Mouse (Mus musculus): ENCODE results near the gene Tmem72. TPM values are rescaled to one million over a fixed set of nuclear protein-coding genes. Genes with fewer than 3 reads are reported as not detected.

The Tmem72 gene
- total RNA-seq, 2 experiments from 2014 or later = 0.09 TPM; not detected in 1

DNA sequence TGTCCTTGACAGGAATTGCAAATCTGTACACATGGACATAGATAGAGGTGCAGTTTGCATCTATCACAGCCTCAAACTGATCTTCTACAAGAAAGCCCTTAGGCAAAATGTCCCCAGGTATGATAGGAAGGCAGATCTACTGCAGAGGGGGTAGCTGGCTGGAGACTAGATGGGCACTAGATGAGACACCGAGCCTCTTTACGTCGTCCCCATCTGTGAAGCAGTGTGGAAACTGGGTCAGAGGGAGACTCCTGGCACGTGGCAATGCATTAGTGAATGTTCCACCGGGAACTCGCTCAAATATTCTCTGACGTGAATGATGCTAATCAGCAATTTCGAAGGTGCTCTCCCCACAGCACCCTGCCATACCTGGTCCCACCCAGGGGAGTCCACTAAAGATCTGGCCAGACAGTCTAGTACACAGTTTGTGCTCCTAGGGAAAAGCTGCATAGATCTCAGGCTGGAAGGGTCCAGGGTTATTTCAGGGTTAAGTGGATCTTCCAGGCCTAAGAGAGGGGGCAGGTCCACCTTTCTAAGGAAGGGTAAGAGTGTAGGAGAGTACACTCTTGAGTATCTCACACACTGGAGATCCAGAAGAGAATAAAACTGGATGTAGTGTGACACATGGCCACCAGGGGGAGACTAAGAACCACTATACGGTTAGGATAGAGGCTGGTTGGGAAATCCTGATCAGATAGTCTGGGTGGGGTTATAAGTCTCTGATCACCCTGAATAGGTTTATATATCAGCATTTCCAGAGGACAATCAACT is 62.8 kb downstream of the Tmem72 start:
- peak; percentile 71 for ATAC-seq (replicated peaks; ENCODE audit: low FRiP score, poor library complexity, severe bottlenecking)

DNA sequence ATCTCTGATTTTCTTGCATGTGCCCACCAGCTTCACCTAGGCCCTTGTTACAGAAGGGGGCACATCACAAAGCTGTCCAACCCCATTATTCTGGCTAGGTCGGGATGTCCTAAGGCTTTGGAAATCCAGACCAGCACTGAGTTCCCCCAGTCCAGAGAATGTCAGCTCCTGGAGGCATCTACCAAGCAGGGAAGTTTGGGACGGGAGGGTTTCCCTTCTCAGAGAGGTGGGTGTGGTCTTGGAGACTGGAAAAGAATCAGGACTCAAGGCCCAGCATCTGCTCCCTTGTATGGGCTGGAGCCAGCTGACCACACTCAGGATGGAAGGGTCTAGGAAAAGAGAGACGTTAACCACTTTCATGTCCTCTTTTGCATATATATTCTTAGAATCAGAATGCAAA is 63.5 kb downstream of the Tmem72 start:
- ATAC-seq (replicated peaks; ENCODE audit: low FRiP score, poor library complexity, severe bottlenecking) = no peak

DNA sequence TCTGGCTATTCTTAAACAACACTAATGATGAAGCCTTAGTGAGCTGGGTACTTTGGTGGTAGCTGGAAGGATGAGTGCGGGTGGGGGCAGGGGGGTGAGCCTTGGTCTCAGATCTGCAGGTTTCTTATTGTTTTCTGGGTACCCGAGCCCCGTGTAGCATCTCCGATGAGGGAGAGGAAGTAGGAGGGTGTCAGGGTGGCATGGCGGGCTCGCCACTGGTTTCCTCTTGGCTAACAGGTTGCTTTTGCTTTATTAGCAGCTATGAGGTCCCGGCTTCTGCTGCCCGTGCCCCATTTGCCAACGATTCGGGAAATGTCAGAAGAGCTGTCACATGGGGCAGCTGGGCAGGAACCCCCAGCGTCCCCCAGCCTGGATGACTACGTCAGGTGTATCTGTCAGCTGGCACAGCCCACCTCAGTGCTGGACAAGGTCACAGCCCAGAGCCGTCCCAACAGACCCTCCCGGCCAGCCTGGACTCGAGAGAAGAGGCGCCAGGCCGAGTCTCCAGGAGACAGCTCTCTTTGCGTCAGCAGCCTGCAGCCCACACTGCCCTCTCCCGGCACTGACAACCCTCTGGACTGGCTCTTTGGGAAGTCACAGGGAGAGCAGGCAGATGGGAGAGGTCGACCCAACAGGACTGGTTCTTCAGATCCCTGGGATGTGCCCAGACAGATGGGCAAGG is 65.1 kb downstream of the Tmem72 start:
- ATAC-seq (replicated peaks; ENCODE audit: low FRiP score, poor library complexity, severe bottlenecking) = no peak

DNA sequence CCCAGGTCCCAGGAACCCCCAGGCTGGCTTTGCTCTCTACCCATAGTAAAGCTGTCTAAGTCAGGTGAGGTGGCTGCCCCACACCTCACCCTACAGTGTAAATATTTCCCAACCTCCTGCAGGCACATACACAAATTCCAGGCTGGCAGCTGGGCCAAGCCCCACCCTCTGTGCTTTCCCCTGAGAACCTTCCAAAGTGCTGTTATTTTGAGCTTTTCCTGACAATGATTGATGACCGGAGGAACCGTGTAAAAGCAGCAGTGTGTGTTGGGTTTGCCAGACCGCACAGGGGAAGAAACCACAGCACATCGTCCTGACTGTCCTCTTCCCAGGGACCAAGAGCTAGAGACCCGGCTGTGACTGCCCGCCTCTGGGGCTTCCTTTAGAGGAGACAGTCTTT is 66.3 kb downstream of the Tmem72 start, which contains the start of gene Depp1:
Depp1 (plus strand) TSS at position 204 of the 400 bp plus-strand sequence.
- ATAC-seq (replicated peaks; ENCODE audit: low FRiP score, poor library complexity, severe bottlenecking) = no peak

DNA sequence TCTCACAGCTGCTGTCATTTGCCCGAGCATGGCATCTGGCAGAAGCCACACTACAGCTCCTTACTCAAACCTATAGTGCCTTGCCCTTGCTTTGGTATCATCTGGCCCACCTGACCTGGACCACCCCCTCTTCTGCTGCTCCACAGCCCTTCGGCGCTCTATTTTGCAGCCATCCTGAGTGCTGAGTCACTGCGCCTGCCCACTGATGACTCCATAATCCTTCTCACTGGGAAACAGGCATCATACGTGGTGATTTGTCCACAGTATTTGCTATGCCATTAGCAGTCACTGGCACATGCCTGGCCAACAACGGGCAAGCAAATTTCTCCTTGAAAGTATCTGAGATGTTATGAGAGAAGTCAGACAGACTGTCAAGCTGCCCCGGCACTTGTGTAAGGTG is 66.9 kb downstream of the Tmem72 start:
- ATAC-seq (replicated peaks; ENCODE audit: low FRiP score, poor library complexity, severe bottlenecking) = no peak

DNA sequence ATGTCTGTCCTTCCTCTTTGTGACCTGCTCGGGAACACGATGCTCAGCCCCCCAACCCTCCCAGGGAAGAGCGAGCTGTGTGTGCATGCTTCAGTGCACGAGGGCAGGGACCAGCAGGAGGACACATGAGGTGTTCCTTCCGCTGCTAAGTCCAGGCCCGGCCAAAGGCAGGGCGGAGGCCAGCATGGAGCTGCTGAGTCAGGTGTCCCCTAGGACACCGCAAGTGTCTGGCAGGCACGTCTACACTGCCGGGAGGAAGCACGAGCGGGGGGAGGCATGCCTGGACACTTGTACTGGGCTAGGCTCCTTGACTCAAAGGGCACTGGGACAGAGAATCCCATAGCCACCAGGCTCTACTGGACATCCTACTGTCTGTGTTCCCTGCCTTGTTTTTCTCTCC is 69.0 kb downstream of the Tmem72 start:
- ATAC-seq (replicated peaks; ENCODE audit: low FRiP score, poor library complexity, severe bottlenecking) = no peak

DNA sequence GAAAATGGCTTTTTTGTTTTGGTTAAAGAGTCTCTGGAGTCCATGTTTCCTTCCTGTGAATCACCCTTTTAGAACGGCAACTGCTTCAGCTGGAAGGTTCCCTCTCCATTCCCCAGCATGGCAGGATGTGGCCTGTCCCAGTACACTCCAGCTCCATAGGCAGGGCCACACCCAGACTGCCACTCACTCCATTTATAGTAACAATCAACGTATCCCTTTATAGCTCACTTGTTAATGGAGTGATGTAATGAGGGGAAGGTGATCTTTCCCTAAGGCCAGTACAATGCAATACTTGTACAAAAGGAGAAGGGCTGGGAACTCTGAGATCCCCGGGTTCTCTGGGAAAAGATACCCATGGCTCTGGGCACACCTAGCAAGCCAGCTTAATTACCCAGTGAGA is 72.4 kb downstream of the Tmem72 start:
- ATAC-seq (replicated peaks; ENCODE audit: low FRiP score, poor library complexity, severe bottlenecking) = no peak

DNA sequence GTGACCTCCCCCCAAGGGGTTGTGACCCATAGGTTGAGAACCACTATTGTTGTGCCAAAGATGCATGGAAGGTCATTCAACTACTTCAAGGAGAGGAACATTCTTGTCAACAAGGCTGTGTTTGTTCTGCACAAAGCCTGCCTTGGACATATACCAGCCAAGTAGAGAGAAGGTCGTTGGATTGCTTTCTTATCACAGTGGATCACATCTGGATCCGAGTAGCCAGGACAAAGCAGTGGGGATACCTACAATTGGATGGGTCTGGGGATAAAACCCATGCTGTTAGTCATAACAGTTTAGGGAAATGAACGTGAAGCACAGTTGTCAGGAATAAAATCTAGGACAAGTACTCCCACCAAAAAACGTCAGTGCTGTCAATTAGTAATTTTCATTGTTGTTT is 72.8 kb downstream of the Tmem72 start:
- no peak for ATAC-seq (replicated peaks; ENCODE audit: low FRiP score, poor library complexity, severe bottlenecking)

DNA sequence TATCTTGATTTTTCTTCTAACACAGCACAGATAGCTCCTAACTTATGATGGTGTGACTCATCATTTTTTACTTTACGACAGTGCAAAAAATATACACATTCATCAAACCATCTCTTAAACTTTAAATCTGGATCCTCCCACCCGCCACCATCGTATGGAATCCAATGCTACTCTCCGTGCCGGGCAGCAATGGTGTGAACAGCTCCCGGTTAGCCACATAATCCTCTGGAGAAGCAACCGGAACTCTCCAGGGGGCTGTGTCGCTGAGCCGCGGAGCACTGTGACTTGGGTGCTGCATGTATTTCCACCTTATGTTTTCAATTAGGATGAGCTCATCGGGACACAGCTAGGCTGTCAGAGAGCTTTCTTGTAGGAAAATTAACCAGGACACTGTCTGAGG is 73.8 kb downstream of the Tmem72 start:
- no peak for ATAC-seq (replicated peaks; ENCODE audit: low FRiP score, poor library complexity, severe bottlenecking)

DNA sequence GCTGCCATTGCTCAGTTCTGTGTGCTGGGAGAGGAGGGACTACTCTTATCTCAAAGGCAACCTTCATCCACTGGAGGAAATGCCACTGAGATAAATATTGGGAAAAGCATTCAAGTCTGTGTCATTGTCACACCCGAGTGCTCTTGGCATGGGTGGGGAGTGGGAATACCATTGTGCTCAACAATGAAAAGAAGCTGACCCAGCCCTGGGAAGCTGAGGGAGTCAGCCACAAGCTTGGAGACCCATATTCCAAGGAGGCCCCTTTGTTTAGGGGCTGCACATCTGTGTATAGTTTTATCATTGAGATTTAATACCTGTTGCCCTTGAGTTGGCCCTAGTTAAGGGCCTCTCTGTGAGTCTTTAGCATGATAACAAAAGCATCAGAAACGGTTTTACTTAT is 77.0 kb downstream of the Tmem72 start:
- no peak for ATAC-seq (replicated peaks; ENCODE audit: low FRiP score, poor library complexity, severe bottlenecking)

DNA sequence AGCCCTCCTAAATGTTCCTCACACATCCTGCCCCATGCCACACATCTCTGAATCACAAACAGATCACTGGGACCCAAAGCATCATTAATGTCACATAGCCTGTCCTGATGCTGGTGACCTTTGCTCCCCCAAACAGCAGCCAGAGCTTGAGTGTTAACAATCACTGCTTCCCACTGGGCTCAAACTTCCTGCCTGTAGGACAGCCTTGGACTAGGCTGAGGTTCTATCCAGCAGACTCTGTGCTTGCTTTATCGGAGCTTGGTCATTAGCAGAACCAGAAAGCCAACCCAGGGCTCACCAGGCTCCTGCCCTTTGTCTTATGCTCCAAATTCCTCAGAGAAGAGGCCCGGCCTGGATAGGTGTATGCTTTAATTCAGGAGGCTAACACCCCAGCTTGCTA is 77.8 kb downstream of the Tmem72 start:
- no peak for ATAC-seq (replicated peaks; ENCODE audit: low FRiP score, poor library complexity, severe bottlenecking)

DNA sequence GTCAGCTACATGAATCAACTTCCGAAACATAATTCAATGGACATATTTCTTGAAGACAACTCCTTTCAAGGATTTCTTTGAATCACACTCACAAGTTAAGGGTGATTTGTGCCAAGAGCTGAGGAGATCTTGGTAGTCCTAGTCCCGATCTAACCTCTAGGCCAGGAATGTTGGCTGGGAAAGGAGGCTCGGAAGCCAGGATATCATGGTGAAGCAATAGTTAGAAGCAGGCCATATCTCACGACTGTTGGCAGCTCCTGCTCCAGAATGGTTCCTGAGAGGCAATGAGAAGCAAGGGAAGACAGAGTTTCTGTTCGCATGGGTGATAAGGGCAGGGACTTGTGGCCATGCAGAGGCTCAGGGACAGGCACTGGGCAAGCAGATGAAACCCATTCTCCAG is 79.2 kb downstream of the Tmem72 start:
- no peak for ATAC-seq (replicated peaks; ENCODE audit: low FRiP score, poor library complexity, severe bottlenecking)

DNA sequence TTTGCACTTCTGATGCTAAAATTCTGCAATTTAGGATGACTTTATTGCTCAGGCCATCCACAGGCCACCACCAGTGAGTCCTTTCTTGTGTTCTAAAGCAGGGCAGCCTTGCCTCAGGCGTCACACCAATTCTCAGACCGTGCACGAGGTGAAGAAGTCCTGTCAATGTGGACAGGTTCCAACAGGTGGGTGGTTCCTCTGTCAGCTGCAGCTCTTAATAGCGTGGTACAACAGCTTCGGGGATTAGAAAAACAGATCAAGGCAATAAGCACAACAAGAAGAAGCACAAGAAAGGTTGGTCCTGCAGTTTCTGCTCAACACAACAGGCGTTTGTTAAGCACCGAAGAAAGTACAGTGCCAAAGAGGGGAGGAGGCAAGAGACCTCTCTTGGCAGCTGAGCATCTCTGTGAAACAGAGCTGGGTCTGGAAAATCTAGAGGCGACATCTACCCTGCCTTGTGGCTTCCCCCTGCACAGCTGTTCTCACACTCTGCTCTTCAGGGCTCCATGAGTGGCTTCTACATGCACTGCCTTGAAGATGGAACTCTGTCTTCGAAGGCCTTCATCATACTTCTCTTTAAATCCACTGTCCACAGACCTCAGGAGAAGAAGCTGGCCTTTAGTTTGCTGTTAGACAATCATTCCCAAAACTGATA is 80.0 kb downstream of the Tmem72 start:
- no peak for ATAC-seq (replicated peaks; ENCODE audit: low FRiP score, poor library complexity, severe bottlenecking)

DNA sequence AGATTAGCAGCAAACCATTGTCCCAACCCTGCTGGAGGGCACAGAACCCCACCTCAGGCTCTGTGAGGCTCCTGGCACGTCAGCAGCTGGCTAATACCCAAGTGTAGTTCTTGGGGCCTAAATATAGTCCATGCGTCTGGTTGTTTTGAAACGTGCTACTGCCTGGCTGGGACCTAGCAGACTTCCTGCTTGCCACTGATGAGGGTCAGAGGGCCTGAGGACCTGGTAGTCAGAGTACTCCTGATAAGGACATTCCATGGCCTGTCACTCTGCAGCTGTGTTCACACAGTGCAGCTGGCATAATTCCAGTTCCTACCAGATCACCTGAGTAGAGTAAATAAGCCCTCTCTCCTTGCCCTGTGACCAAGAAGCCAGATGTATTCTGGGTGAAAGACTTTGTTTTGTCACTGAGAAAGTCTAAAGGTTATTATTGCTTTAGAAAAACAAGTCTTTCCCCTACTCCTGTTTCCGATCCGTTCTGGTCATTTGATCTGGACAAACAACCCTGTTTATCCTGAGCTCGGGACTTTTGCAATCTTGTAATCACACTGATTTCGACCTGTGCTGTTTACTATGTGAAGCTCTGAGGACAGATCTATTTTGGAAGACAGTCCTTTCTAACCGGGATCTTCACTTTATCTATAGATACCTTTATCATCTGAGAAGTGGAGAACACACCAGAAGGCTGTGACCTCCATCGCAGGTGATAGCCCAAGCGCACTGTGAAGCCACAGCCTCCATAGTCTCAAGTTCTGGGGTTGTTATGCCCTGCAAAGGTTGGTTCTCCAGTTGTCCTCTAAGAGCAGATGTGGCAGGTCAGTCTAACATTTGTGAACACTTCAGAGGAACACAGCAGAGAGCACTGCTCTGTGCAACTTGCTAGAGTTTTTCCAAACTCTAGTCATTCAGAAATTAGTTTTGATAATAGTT is 81.2 kb downstream of the Tmem72 start:
- ATAC-seq (replicated peaks; ENCODE audit: low FRiP score, poor library complexity, severe bottlenecking) = no peak

DNA sequence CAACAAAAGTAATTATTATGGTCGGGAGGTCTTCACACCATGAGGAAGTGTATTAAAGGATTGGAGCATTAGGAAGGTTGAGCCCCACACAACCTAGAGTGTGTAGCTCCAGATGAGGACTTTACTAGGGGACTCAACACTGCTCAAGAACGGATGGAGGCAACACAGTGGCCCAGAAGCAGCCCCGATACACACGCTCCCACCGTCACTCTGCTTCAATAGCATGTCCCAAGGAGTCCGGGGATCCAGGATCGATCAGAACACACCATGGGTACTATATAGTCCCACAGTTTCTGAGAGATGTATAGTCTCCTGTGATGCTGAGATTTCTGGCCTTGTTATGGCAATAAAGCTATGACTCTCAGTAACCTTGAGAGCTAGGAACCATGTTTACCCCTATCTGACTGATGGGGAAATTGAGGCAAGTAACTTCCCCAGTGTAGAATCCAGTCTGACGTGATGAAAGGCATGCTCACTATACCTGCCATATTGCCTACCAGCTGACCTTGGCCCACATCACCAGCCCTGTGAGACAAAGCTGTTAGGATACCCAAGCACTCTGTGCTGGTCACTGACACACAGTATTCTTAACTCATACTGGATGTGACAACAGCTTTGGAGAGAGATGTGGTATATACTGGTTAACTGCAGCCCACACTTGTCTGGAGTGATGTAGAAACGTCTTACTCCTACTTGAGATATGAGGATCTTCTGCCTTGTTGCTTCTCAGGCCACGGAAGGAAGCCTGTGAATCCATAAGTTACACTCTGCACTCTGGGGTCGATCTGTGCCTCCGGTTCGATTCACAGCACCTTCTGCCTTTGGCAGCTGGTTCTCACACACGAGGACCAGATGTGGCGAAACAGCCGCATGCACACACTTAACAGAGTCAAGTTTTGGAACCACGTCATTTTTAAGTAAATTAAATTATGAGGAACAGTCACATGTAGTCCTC is 82.7 kb downstream of the Tmem72 start:
- ATAC-seq (replicated peaks; ENCODE audit: low FRiP score, poor library complexity, severe bottlenecking) = no peak

DNA sequence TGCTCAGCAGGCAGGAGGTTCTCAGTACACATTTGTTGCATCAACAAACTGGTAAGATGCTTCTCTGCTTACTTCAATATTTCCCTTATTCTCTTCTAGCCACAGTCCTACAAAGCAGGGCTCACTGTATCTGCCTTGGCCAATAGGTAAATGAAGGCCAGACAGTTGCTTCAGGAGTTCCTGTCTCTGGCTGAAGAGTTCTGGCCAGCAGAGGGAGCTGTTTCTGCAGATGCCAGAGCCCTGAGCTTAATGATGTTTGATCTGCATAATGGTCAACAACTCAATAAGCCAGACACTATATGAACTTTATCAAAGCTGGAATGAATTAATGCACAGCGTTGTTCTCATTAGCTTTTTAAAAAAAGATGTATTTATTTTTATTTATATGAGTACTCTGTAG is 84.6 kb downstream of the Tmem72 start:
- no peak for ATAC-seq (replicated peaks; ENCODE audit: low FRiP score, poor library complexity, severe bottlenecking)

DNA sequence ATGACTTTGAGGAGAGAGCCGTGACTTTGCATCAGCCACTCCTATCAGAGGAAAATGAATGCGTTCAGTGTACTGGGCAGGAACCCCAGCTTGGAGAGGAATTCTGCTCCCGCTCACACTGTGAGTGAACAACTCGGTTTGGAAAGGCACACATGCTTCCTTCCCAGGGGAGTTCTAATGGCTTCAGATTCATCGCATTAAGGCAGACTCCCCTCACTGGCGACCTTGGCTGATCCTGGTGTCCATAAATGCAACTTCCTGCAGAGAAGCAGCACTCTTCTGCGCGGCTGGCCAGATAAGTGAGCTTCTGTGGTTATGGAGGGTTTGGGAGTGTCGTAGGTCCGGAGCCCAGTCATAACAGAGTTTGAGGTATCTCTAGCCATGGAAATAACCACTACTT is 86.9 kb downstream of the Tmem72 start:
- no peak for ATAC-seq (replicated peaks; ENCODE audit: low FRiP score, poor library complexity, severe bottlenecking)
